ENCODE assay signal across 12 mouse cellular contexts in genomic region chr10:42090147-42090546, GRCm38 (mm10).
DNase-seq lines count a peak whose midpoint lies in the region; ATAC-seq and TF ChIP-seq lines count a peak whose summit lies in the region.
"Had no signal": no experiment of that assay in that cellular context is flagged by ENCODE, and none has a peak within 500 bp of the region (broad histone marks: within the 10 kb centered on the region; RNA-seq: fewer than 3 reads in every experiment).

No protein-coding gene starts in this region.

- TF ChIP-seq CTCF in hindbrain, postnatal 0 days (IDR thresholded peaks at IDR 0.05; ENCODE audit: low read depth): no peak

- H3K9me3 ChIP-seq in hindbrain, embryonic 10.5 days: peaks cover 3% of the 10 kb centered on the region; the same call in 1 of the 2 replicates
- no peaks in the 10 kb centered on the region for H3K9me3 ChIP-seq in hindbrain, embryonic 16.5 days (ENCODE audit: control insufficient read depth, low read length)
- no peaks in the 10 kb centered on the region for H3K9me3 ChIP-seq in neural tube, embryonic 11.5 days (ENCODE audit: control insufficient read depth, low read length)
- H3K9me3 ChIP-seq in hindbrain, postnatal 0 days (ENCODE audit: low read length): 0 out of 2 replicates have a peak, but pooled peaks cover 4% of the 10 kb centered on the region
- H3K9me3 ChIP-seq: midbrain, embryonic 15.5 days had no signal

- no peak for ATAC-seq in hindbrain, embryonic 16.5 days
- ATAC-seq in neural tube, embryonic 11.5 days (ENCODE audit: insufficient read depth, low FRiP score, low TSS enrichment): 0 out of 2 replicates have a peak, but pooled peaks have one; percentile 16
- ATAC-seq in hindbrain, postnatal 0 days: peak; percentile 15; the same call in 1 of the 2 replicates
- ATAC-seq: midbrain, embryonic 15.5 days had no signal

- H3K4me2 ChIP-seq in hindbrain, embryonic 16.5 days (ENCODE audit: low read length): no peak overlapping the region
- H3K4me2 ChIP-seq in neural tube, embryonic 11.5 days (ENCODE audit: low read depth): no peak overlapping the region
- no peak overlapping the region for H3K4me2 ChIP-seq in hindbrain, postnatal 0 days (ENCODE audit: low read depth, low read length)
- H3K4me2 ChIP-seq: midbrain, embryonic 15.5 days had no signal

- WGBS in hindbrain, embryonic 10.5 days: 54% methylated on average over 3 of the region's 3 CpGs
- 23% methylated on average over 3 of the region's 3 CpGs for WGBS in hindbrain, embryonic 16.5 days
- 34% methylated on average over 3 of the region's 3 CpGs for WGBS in neural tube, embryonic 11.5 days
- 33% methylated on average over 3 of the region's 3 CpGs for WGBS in hindbrain, postnatal 0 days

- no peak overlapping the region for H3K9ac ChIP-seq in hindbrain, embryonic 16.5 days (ENCODE audit: low read depth, low read length)
- no peak overlapping the region for H3K9ac ChIP-seq in neural tube, embryonic 11.5 days (ENCODE audit: low read length)
- no peak overlapping the region for H3K9ac ChIP-seq in hindbrain, postnatal 0 days (replicated peaks; ENCODE audit: low read length)
- H3K9ac ChIP-seq: liver, postnatal 0 days; midbrain, embryonic 15.5 days had no signal

- no peaks in the 10 kb centered on the region for H3K36me3 ChIP-seq in hindbrain, embryonic 10.5 days
- no peaks in the 10 kb centered on the region for H3K36me3 ChIP-seq in hindbrain, embryonic 16.5 days (ENCODE audit: control insufficient read depth, insufficient read depth, low read length)
- no peaks in the 10 kb centered on the region for H3K36me3 ChIP-seq in neural tube, embryonic 11.5 days (ENCODE audit: control insufficient read depth, insufficient read depth, low read length)
- no peaks in the 10 kb centered on the region for H3K36me3 ChIP-seq in hindbrain, postnatal 0 days (ENCODE audit: insufficient read depth, low read length)
- H3K36me3 ChIP-seq: midbrain, embryonic 15.5 days had no signal

- 0 out of 2 replicates have a peak, but pooled peaks cover 6% of the 10 kb centered on the region for H3K27me3 ChIP-seq in hindbrain, embryonic 10.5 days (ENCODE audit: insufficient read depth, poor library complexity, severe bottlenecking)
- no peaks in the 10 kb centered on the region for H3K27me3 ChIP-seq in hindbrain, embryonic 16.5 days (replicated peaks; ENCODE audit: control insufficient read depth, insufficient read depth, low read length)
- no peaks in the 10 kb centered on the region for H3K27me3 ChIP-seq in neural tube, embryonic 11.5 days (ENCODE audit: control insufficient read depth, insufficient read depth, low read length)
- H3K27me3 ChIP-seq in hindbrain, postnatal 0 days (ENCODE audit: insufficient read depth, low read length): no peaks in the 10 kb centered on the region

- no peak overlapping the region for H3K4me3 ChIP-seq in hindbrain, embryonic 10.5 days
- no peak overlapping the region for H3K4me3 ChIP-seq in hindbrain, embryonic 16.5 days (ENCODE audit: low read length)
- no peak overlapping the region for H3K4me3 ChIP-seq in neural tube, embryonic 11.5 days (ENCODE audit: low read depth, low read length)
- no peak overlapping the region for H3K4me3 ChIP-seq in hindbrain, postnatal 0 days (ENCODE audit: low read length)
- H3K4me3 ChIP-seq: midbrain, embryonic 15.5 days had no signal

- H3K4me1 ChIP-seq in hindbrain, embryonic 10.5 days (replicated peaks): peaks cover 27% of the 10 kb centered on the region
- peaks cover 10% of the 10 kb centered on the region for H3K4me1 ChIP-seq in hindbrain, embryonic 16.5 days (ENCODE audit: control insufficient read depth, insufficient read depth, low read depth, low read length)
- H3K4me1 ChIP-seq in neural tube, embryonic 11.5 days (ENCODE audit: control insufficient read depth, insufficient read depth, low read length): peaks cover 3% of the 10 kb centered on the region; the same call in 1 of the 2 replicates
- no peaks in the 10 kb centered on the region for H3K4me1 ChIP-seq in hindbrain, postnatal 0 days (ENCODE audit: insufficient read depth, low read length)

- H3K27ac ChIP-seq in hindbrain, embryonic 10.5 days: peak overlapping the region; percentile 76
- H3K27ac ChIP-seq in hindbrain, embryonic 16.5 days (ENCODE audit: low read depth, low read length): no peak overlapping the region
- H3K27ac ChIP-seq in neural tube, embryonic 11.5 days (ENCODE audit: low read depth, low read length): no peak overlapping the region
- H3K27ac ChIP-seq in hindbrain, postnatal 0 days: 0 out of 2 replicates have a peak overlapping the region, but pooled peaks have one; percentile 13
- H3K27ac ChIP-seq: midbrain, embryonic 15.5 days had no signal

- no peak for DNase-seq in hindbrain, embryonic 10.5 days (ENCODE audit: low spot score)
- no peak for DNase-seq in neural tube, embryonic 11.5 days (ENCODE audit: low spot score)
- no peak for DNase-seq in neural tube, embryonic 10.5 days (ENCODE audit: extremely low spot score, low spot score)
- no peak for DNase-seq in hindbrain, postnatal 0 days (ENCODE audit: low spot score)
- DNase-seq in yolk sac, embryonic 10.5 days (ENCODE audit: low spot score): no peak
- DNase-seq in right cerebral cortex, postnatal 25 days: no peak
- DNase-seq: adrenal gland, adult 8-10 months; cerebellum, adult 11-12 months; liver, postnatal 0 days; right cerebral cortex, postnatal 14 days had no signal

Comparison
In these comparisons a context has a peak if more than half of its experiments do, and no peak if none do; other contexts are left out.
1. H3K27ac ChIP-seq: peak in hindbrain, embryonic 10.5 days (single experiment) and hindbrain, postnatal 0 days (single experiment); none in hindbrain, embryonic 16.5 days (single experiment) and neural tube, embryonic 11.5 days (single experiment).